11 mouse cellular contexts compared by ENCODE assay signal in genomic region chrX:141156696-141157095, GRCm38 (mm10).
DNase-seq lines count a peak whose midpoint lies in the region; ATAC-seq lines count a peak whose summit lies in the region.
"Had no signal": no experiment of that assay in that cellular context is flagged by ENCODE, and none has a peak within 500 bp of the region (broad histone marks: within the 10 kb centered on the region; RNA-seq: fewer than 3 reads in every experiment).

No protein-coding gene starts in this region.

- no peaks in the 10 kb centered on the region for H3K9me3 ChIP-seq in forebrain, embryonic 13.5 days (replicated peaks)
- H3K9me3 ChIP-seq: lung, embryonic 15.5 days had no signal

- no peak overlapping the region for H3K27ac ChIP-seq in forebrain, embryonic 13.5 days
- H3K27ac ChIP-seq: lung, embryonic 15.5 days had no signal

- H3K36me3 ChIP-seq in forebrain, embryonic 13.5 days (ENCODE audit: poor library complexity, severe bottlenecking) = no peaks in the 10 kb centered on the region
- H3K36me3 ChIP-seq: lung, embryonic 15.5 days had no signal

- peaks cover 6% of the 10 kb centered on the region; the same call in 1 of the 2 replicates for H3K27me3 ChIP-seq in forebrain, embryonic 13.5 days
- H3K27me3 ChIP-seq: lung, embryonic 15.5 days had no signal

- H3K4me3 ChIP-seq in forebrain, embryonic 13.5 days = no peak overlapping the region
- H3K4me3 ChIP-seq: erythroblast, embryonic 14.5 days; lung, embryonic 15.5 days had no signal

- no peaks in the 10 kb centered on the region for H3K4me1 ChIP-seq in forebrain, embryonic 13.5 days
- H3K4me1 ChIP-seq: lung, embryonic 15.5 days had no signal

- 17% methylated on average over 2 of the region's 2 CpGs for WGBS in forebrain, embryonic 13.5 days

- intact Hi-C loops in heart, postnatal 10 days (cut with DNase I) = no loop called here
- intact Hi-C loops in heart, postnatal 14 days (cut with DNase I) = no loop called here

- no peak overlapping the region for H3K4me2 ChIP-seq in forebrain, embryonic 13.5 days
- H3K4me2 ChIP-seq: lung, embryonic 15.5 days had no signal

- DNase-seq in heart, postnatal 10 days = peak; percentile 10 to 12
- DNase-seq in heart, postnatal 14 days = no peak
- DNase-seq in thymus, postnatal 0 days (ENCODE audit: low spot score) = peak; percentile 23
- DNase-seq in thymus, postnatal 4 days = no peak
- DNase-seq in embryo, embryonic 11.5 days (ENCODE audit: low read depth, low spot score) = peak; percentile 5
- DNase-seq in urinary bladder, postnatal 10 days (ENCODE audit: low spot score) = no peak
- no peak for DNase-seq in kidney, postnatal 25 days
- DNase-seq: kidney, adult 11 months had no signal

- H3K9ac ChIP-seq in forebrain, embryonic 13.5 days = no peak overlapping the region
- H3K9ac ChIP-seq: lung, embryonic 15.5 days had no signal

- no peak for ATAC-seq in forebrain, embryonic 13.5 days

Comparison
In these comparisons a context has a peak if more than half of its experiments do, and no peak if none do; other contexts are left out.
1. DNase-seq: peak in heart, postnatal 10 days (2 of 2), thymus, postnatal 0 days (single experiment) and embryo, embryonic 11.5 days (single experiment); none in heart, postnatal 14 days (0 of 2), thymus, postnatal 4 days (single experiment), urinary bladder, postnatal 10 days (single experiment) and kidney, postnatal 25 days (0 of 2).